Mouse (Mus musculus) liver, postnatal 0 days (tissue): ENCODE measurements at regions not wholly inside any gene's neighbourhood (a gene's known extent, or its start where the extent isn't known, plus 50 kb on each side); places are given as distances from the start of the nearest gene placed in this dataset.

ENCODE experiments used
- ATAC-seq: fragments of 200-750 bp; cut with Nextera tagmentation; 2 replicates; pipeline ENCODE4 v1.8.0; 2017; ENCODE audit warnings: mild to moderate bottlenecking, moderate library complexity
- DNase-seq: peaks from one replicate; pipeline ENCODE4 v3.0.0-alpha.2; 2016
- H3K27ac ChIP-seq: fragments of 300-500 bp; sonication (generic); 2 replicates; pipeline ENCODE4 v1.5.1; 2014; ENCODE audit warnings: antibody characterized with exemption, moderate library complexity, mild to moderate bottlenecking, low read depth
- H3K27me3 ChIP-seq: fragments of 300-500 bp; sonication (generic); 2 replicates; pipeline ENCODE4 v1.6.1; 2014; ENCODE audit warnings: low read length, control low read depth, mixed read lengths; ENCODE audit not compliant: insufficient read depth
- H3K36me3 ChIP-seq: fragments of 300-500 bp; sonication (generic); replicated peaks from 2 replicates; pipeline ENCODE4 v1.6.1; 2014; ENCODE audit warnings: mild to moderate bottlenecking, control low read depth, low read length, moderate library complexity, mixed read lengths; ENCODE audit not compliant: insufficient read depth
- H3K4me1 ChIP-seq: fragments of 300-500 bp; sonication (generic); 2 replicates; pipeline ENCODE4 v1.6.1; 2014; ENCODE audit warnings: antibody characterized with exemption, mild to moderate bottlenecking, control low read depth; ENCODE audit not compliant: insufficient read depth
- H3K4me2 ChIP-seq: fragments of 300-500 bp; sonication (generic); 2 replicates; pipeline ENCODE4 v1.6.1; 2014; ENCODE audit warnings: low read depth, mild to moderate bottlenecking, low read length, moderate library complexity, mixed read lengths
- H3K4me3 ChIP-seq: fragments of 300-500 bp; sonication (generic); 2 replicates; pipeline ENCODE4 v1.5.1; 2014; ENCODE audit warnings: low read depth, low read length
- H3K9ac ChIP-seq: fragments of 300-500 bp; sonication (generic); replicated peaks from 2 replicates; pipeline ENCODE4 v1.6.1; 2014; ENCODE audit warnings: mild to moderate bottlenecking, moderate library complexity
- H3K9me3 ChIP-seq: fragments of 300-500 bp; sonication (generic); 2 replicates; pipeline ENCODE4 v1.6.1; 2016; ENCODE audit warnings: mild to moderate bottlenecking, control low read depth, low read length, mixed read lengths
- CTCF ChIP-seq: sonication (generic); IDR thresholded peaks from 2 replicates; pipeline ENCODE4 v1.5.1; 2016; ENCODE audit warnings: antibody characterized with exemption, low read depth
- EP300 ChIP-seq: IDR thresholded peaks from 2 replicates; pipeline ENCODE4 v1.6.1; 2016; ENCODE audit warnings: antibody characterized with exemption, low read depth, mild to moderate bottlenecking
- WGBS: fragments of 180-500 bp; shearing (Covaris S2); extraction: QIAGEN DNeasy Blood & Tissue Kit; methylation state at CpG from one replicate; pipeline ENCODE4 v1.1.7; 2014; ENCODE audit not compliant: insufficient replicate concordance; 5-methylcytosine and 5-hydroxymethylcytosine counted together

GRCm38 (mm10) chr15:37072202-37072862 lies 64.8 kb upstream of the Zfp706 start:
- no peaks in the 10 kb centered on the region for H3K9me3 ChIP-seq
- no peak for TF ChIP-seq CTCF
- no peaks in the 10 kb centered on the region for H3K4me1 ChIP-seq
- 68% methylated on average over 5 of the region's 5 CpGs for WGBS
- no peak overlapping the region for H3K4me3 ChIP-seq
- DNase-seq (no peak), ATAC-seq (no peak)
- no peak overlapping the region for H3K27ac ChIP-seq
- no peak overlapping the region for H3K4me2 ChIP-seq
- no peaks in the 10 kb centered on the region for H3K36me3 ChIP-seq
- H3K9ac ChIP-seq = no peak overlapping the region
- H3K27me3 ChIP-seq = no peaks in the 10 kb centered on the region

GRCm38 (mm10) chr15:37070188-37070587 lies 62.6 kb upstream of the Zfp706 start:
- Histone ChIP-seq H3K9ac (no peak overlapping the region), H3K27ac (no peak overlapping the region), H3K4me3 (no peak overlapping the region), H3K4me2 (no peak overlapping the region), H3K9me3 (no peaks in the 10 kb centered on the region), H3K4me1 (no peaks in the 10 kb centered on the region), H3K27me3 (no peaks in the 10 kb centered on the region), H3K36me3 (no peaks in the 10 kb centered on the region)
- WGBS = 68% methylated on average over 3 of the region's 3 CpGs
- no peak for ATAC-seq
- no peak for DNase-seq
- TF ChIP-seq EP300 (no peak), CTCF (no peak)

- Histone ChIP-seq H3K4me1 (no peaks in the 10 kb centered on the region), H3K4me3 (no peak overlapping the region), H3K4me2 (no peak overlapping the region), H3K9me3 (no peaks in the 10 kb centered on the region), H3K36me3 (no peaks in the 10 kb centered on the region), H3K27me3 (no peaks in the 10 kb centered on the region), H3K27ac (no peak overlapping the region), H3K9ac (no peak overlapping the region)
- DNase-seq (no peak), ATAC-seq (no peak)
- TF ChIP-seq EP300 = no peak
- no peak for TF ChIP-seq CTCF
- 71% methylated on average over 4 of the region's 4 CpGs for WGBS
These were observed 59.8 kb upstream of the Zfp706 start for GRCm38 (mm10) chr15:37067326-37067725.

- H3K27me3 ChIP-seq = no peaks in the 10 kb centered on the region
- H3K4me2 ChIP-seq = no peak overlapping the region
- no peak for ATAC-seq
- H3K9me3 ChIP-seq = no peaks in the 10 kb centered on the region
- H3K36me3 ChIP-seq = no peaks in the 10 kb centered on the region
- no peak overlapping the region for H3K27ac ChIP-seq
- no peak for DNase-seq
- 85% methylated on average over 9 of the region's 9 CpGs for WGBS
- no peak overlapping the region for H3K4me3 ChIP-seq
- TF ChIP-seq EP300 = no peak
- no peak for TF ChIP-seq CTCF
- no peaks in the 10 kb centered on the region for H3K4me1 ChIP-seq
- H3K9ac ChIP-seq = no peak overlapping the region
These were observed 58.5 kb upstream of the Zfp706 start for GRCm38 (mm10) chr15:37065926-37066550.

- Histone ChIP-seq H3K4me2 (no peak overlapping the region), H3K27ac (no peak overlapping the region), H3K9me3 (no peaks in the 10 kb centered on the region), H3K9ac (no peak overlapping the region), H3K4me3 (no peak overlapping the region), H3K27me3 (no peaks in the 10 kb centered on the region), H3K36me3 (no peaks in the 10 kb centered on the region), H3K4me1 (no peaks in the 10 kb centered on the region)
- DNase-seq = no peak
- no peak for TF ChIP-seq CTCF
- no peak for TF ChIP-seq EP300
- no peak for ATAC-seq
- WGBS = 85% methylated on average over 6 of the region's 6 CpGs
These were observed 57.8 kb upstream of the Zfp706 start for GRCm38 (mm10) chr15:37065408-37065807.

- no peak overlapping the region for H3K4me2 ChIP-seq
- TF ChIP-seq EP300 (no peak), CTCF (no peak)
- no peak overlapping the region for H3K4me3 ChIP-seq
- H3K9me3 ChIP-seq = no peaks in the 10 kb centered on the region
- H3K36me3 ChIP-seq = no peaks in the 10 kb centered on the region
- ATAC-seq (no peak), DNase-seq (no peak)
- no peaks in the 10 kb centered on the region for H3K27me3 ChIP-seq
- no peak overlapping the region for H3K9ac ChIP-seq
- 71% methylated on average over 6 of the region's 6 CpGs for WGBS
- no peak overlapping the region for H3K27ac ChIP-seq
- no peaks in the 10 kb centered on the region for H3K4me1 ChIP-seq
These were observed 56.3 kb upstream of the Zfp706 start for GRCm38 (mm10) chr15:37063781-37064383.
